Mouse (Mus musculus) lung, postnatal 0 days (tissue): ENCODE results near the gene Polr3e. TPM values are rescaled to one million over a fixed set of nuclear protein-coding genes. Genes with fewer than 3 reads are reported as not detected.
"Not testable (repeated sequence)": the region's sequence is repeated elsewhere in the genome, so short reads cannot be mapped to it uniquely, and the experiment has no call there.

Experiments
- ATAC-seq: fragments of 200-750 bp; cut with Nextera tagmentation; 2 replicates; pipeline ENCODE4 v1.8.0; 2017; ENCODE audit warnings: moderate library complexity
- DNase-seq: peaks from one replicate; pipeline ENCODE4 v3.0.0-alpha.2; 2016; ENCODE audit warnings: low spot score
- H3K27ac ChIP-seq: fragments of 300-500 bp; sonication (generic); 2 replicates; pipeline ENCODE4 v1.5.1; 2014; ENCODE audit warnings: antibody characterized with exemption, mild to moderate bottlenecking, low read length, mixed read lengths
- H3K27me3 ChIP-seq: fragments of 300-500 bp; sonication (generic); replicated peaks from 2 replicates; pipeline ENCODE4 v1.6.1; 2014; ENCODE audit warnings: low read length, mixed read lengths; ENCODE audit not compliant: insufficient read depth
- H3K36me3 ChIP-seq: fragments of 300-500 bp; sonication (generic); 2 replicates; pipeline ENCODE4 v1.6.1; 2014; ENCODE audit warnings: low read length, mixed read lengths; ENCODE audit not compliant: insufficient read depth
- H3K4me1 ChIP-seq: fragments of 300-500 bp; sonication (generic); 2 replicates; pipeline ENCODE4 v1.6.1; 2014; ENCODE audit warnings: antibody characterized with exemption, low read depth, low read length, mixed read lengths; ENCODE audit not compliant: insufficient read depth
- H3K4me2 ChIP-seq: fragments of 300-500 bp; sonication (generic); replicated peaks from 2 replicates; pipeline ENCODE4 v1.6.1; 2014; ENCODE audit warnings: low read depth, mild to moderate bottlenecking, low read length, moderate library complexity, mixed read lengths
- H3K4me3 ChIP-seq: fragments of 300-500 bp; sonication (generic); 2 replicates; pipeline ENCODE4 v1.5.1; 2014; ENCODE audit warnings: low read depth, low read length
- H3K9ac ChIP-seq: fragments of 300-500 bp; sonication (generic); replicated peaks from 2 replicates; pipeline ENCODE4 v1.6.1; 2014; ENCODE audit warnings: low read depth, mild to moderate bottlenecking
- H3K9me3 ChIP-seq: fragments of 300-500 bp; sonication (generic); 2 replicates; pipeline ENCODE4 v1.6.1; 2016; ENCODE audit warnings: low read length, mixed read lengths
- CTCF ChIP-seq: IDR thresholded peaks from 2 replicates; pipeline ENCODE4 v1.5.1; 2016; ENCODE audit warnings: antibody characterized with exemption, mild to moderate bottlenecking
- EP300 ChIP-seq: IDR thresholded peaks from 2 replicates; pipeline ENCODE4 v1.6.1; 2016; ENCODE audit warnings: antibody characterized with exemption, mild to moderate bottlenecking, control low read depth
- WGBS: fragments of 180-500 bp; shearing (Covaris S2); extraction: QIAGEN DNeasy Blood & Tissue Kit; methylation state at CpG from one replicate; pipeline ENCODE4 v1.1.7; 2014; 5-methylcytosine and 5-hydroxymethylcytosine counted together
- polyA plus RNA-seq: library from polyadenylated mRNA; unstranded; fragments of >200 nt; fragmentation: Nextera tagmentation; extraction: Ambion mirVana; gene quantifications from 2 replicates; pipeline ENCODE4 v1.2.1, GENCODE M21; 2015

Polr3e gene
- polyA plus RNA-seq, 1 experiment from 2014 or later, result 14.6 TPM

GRCm38 (mm10) chr7:120900191-120900590, 17.4 kb upstream of the Polr3e start:
- no peaks in the 10 kb centered on the region for H3K9me3 ChIP-seq
- no peak overlapping the region for H3K9ac ChIP-seq
- no peak overlapping the region for H3K4me3 ChIP-seq
- H3K4me2 ChIP-seq, result no peak overlapping the region
- DNase-seq (no peak), ATAC-seq (no peak)
- TF ChIP-seq EP300 (no peak), CTCF (no peak)
- H3K36me3 ChIP-seq, result peaks cover 23% of the 10 kb centered on the region
- H3K27me3 ChIP-seq, result no peaks in the 10 kb centered on the region
- H3K27ac ChIP-seq, result no peak overlapping the region
- no peaks in the 10 kb centered on the region for H3K4me1 ChIP-seq
- WGBS, result 74% methylated on average over 4 of the region's 4 CpGs

GRCm38 (mm10) chr7:120901701-120902100, 15.8 kb upstream of the Polr3e start:
- WGBS, result 58% methylated on average over 8 of the region's 8 CpGs
- ATAC-seq, result no peak

GRCm38 (mm10) chr7:120902931-120903330, 14.6 kb upstream of the Polr3e start:
- Histone ChIP-seq H3K27me3 (no peaks in the 10 kb centered on the region), H3K9ac (no peak overlapping the region), H3K4me2 (no peak overlapping the region), H3K36me3 (peaks cover 14% of the 10 kb centered on the region), H3K9me3 (no peaks in the 10 kb centered on the region), H3K4me3 (no peak overlapping the region), H3K4me1 (no peaks in the 10 kb centered on the region), H3K27ac (no peak overlapping the region)
- DNase-seq, result no peak
- no peak for TF ChIP-seq CTCF
- WGBS, result 48% methylated on average over 3 of the region's 3 CpGs
- no peak for ATAC-seq

More at GRCm38 (mm10) chr7:120901701-120902100, 15.8 kb upstream of the Polr3e start:
- H3K27ac ChIP-seq, result no peak overlapping the region
- no peak overlapping the region for H3K9ac ChIP-seq
- H3K4me1 ChIP-seq, result no peaks in the 10 kb centered on the region
- peaks cover 21% of the 10 kb centered on the region for H3K36me3 ChIP-seq
- no peak for DNase-seq
- H3K4me2 ChIP-seq, result no peak overlapping the region
- H3K9me3 ChIP-seq, result no peaks in the 10 kb centered on the region
- no peaks in the 10 kb centered on the region for H3K27me3 ChIP-seq
- no peak overlapping the region for H3K4me3 ChIP-seq
- no peak for TF ChIP-seq EP300
- no peak for TF ChIP-seq CTCF

- H3K9me3 ChIP-seq, DNase-seq, ATAC-seq, H3K27ac ChIP-seq, H3K9ac ChIP-seq, H3K36me3 ChIP-seq, H3K4me2 ChIP-seq, H3K4me3 ChIP-seq, H3K27me3 ChIP-seq, H3K4me1 ChIP-seq: not testable (repeated sequence)
- peak; percentile 27 for TF ChIP-seq CTCF
- WGBS, result 73% methylated on average over 3 of the region's 3 CpGs
Observed at GRCm38 (mm10) chr7:120910172-120910571, 7.4 kb upstream of the Polr3e start.

- not testable (repeated sequence) for H3K4me2 ChIP-seq, H3K9ac ChIP-seq, H3K4me3 ChIP-seq, H3K4me1 ChIP-seq, H3K27me3 ChIP-seq, H3K36me3 ChIP-seq, H3K9me3 ChIP-seq, H3K27ac ChIP-seq, DNase-seq, ATAC-seq
- WGBS, result 85% methylated on average over 4 of the region's 6 CpGs
Observed at GRCm38 (mm10) chr7:120911268-120911667, 6.3 kb upstream of the Polr3e start.

GRCm38 (mm10) chr7:120913332-120913731, 4.2 kb upstream of the Polr3e start:
- no peak overlapping the region for H3K27ac ChIP-seq
- DNase-seq (no peak), ATAC-seq (no peak)
- no peaks in the 10 kb centered on the region for H3K27me3 ChIP-seq
- peak; percentile 49 for TF ChIP-seq CTCF
- TF ChIP-seq EP300, result no peak
- no peak overlapping the region for H3K4me3 ChIP-seq
- no peak overlapping the region for H3K4me2 ChIP-seq
- WGBS, result 31% methylated on average over 1 of the region's 1 CpGs
- H3K36me3 ChIP-seq, result no peaks in the 10 kb centered on the region
- H3K9me3 ChIP-seq, result no peaks in the 10 kb centered on the region
- H3K9ac ChIP-seq, result no peak overlapping the region
- H3K4me1 ChIP-seq, result no peaks in the 10 kb centered on the region

GRCm38 (mm10) chr7:120916262-120916875, 1.2 kb upstream of the Polr3e start:
- Histone ChIP-seq H3K27ac (no peak overlapping the region), H3K36me3 (no peaks in the 10 kb centered on the region), H3K4me3 (no peak overlapping the region; the same call in 1 of the 2 replicates), H3K27me3 (no peaks in the 10 kb centered on the region), H3K4me1 (no peaks in the 10 kb centered on the region), H3K9ac (no peak overlapping the region), H3K9me3 (no peaks in the 10 kb centered on the region), H3K4me2 (no peak overlapping the region)
- DNase-seq, result no peak
- 32% methylated on average over 11 of the region's 11 CpGs for WGBS
- TF ChIP-seq EP300 (no peak), CTCF (no peak)
- no peak for ATAC-seq
